Mouse (Mus musculus): ENCODE results near the gene Itga11.

The Itga11 gene

DNA sequence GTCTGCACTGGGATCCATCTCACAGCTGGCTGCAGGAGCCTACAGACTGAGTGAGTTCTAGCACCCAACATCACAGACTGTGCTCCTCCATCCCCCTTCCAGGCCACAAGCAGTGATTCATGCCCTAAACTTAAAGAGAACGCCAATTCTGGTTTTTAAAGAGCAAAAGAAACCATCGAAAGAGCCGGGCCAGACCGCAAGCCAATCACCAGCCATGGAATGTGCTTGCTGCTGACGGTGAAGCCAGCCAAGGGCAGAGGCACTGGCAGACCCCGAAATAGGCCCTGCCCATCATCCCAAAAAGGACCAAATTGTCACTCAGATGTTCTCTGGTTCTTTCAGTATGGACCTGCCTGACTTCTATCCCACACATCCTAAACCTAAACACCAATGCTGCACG, 6.7 kb downstream of the Itga11 start:
- no peak for DNase-seq (ENCODE audit: low spot score)

DNA sequence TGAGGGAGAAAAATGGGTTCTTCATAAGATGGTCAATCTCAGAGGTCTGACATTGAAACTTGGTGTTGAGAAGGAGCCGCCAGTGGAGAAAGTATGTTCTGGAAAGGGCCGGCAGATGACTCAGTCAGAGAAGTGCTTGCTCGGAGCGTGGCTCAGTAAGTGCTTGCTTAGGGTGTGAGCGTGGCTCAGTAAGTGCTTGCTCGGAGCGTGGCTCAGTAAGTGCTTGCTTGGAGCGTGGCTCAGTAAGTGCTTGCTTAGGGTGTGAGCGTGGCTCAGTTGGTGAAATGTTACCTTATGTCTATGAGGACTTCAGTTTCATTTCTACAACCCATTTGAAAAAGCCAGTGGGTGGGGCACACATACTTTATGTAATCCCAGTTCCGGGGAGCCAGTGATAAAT, 12.1 kb downstream of the Itga11 start:
- DNase-seq (ENCODE audit: low spot score) = no peak

DNA sequence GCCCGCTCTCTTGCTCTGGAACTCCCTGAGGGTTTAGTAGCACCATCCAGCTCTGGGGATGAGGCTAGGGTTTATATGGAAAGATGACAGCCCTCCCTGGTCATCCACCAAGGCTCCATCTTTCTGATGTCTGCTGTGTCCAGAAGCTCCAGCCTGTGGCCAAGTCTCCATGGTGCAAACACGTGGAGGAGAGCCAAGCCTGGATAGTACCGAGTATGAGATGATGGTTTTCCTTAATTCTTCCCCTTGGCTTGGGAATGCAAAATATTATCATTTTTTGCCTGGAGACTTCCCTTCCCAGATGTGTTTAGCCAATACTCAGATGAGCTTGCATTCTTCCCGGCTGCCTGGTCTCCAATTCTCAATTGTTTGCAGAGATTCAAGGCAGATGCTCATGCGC, 16.4 kb downstream of the Itga11 start:
- DNase-seq (ENCODE audit: low spot score) = no peak

DNA sequence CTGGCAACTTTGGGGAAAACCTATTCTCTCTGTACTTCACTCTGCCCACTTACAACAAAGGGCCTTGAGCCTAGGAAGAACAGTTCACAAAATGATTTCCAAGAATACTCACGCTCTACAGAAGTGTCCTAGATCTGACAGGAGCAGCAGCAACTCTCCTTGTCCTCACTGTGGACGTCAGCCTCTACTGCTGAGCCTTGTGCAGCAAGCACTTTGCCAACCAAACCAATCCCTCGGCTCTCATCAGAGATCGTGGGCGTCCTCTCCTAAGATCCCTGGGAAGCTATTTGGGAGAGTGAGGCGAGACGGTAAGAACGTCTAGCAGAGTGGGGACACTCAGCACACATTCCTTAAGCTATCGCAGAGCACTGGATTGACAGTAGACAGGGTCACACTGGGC, 17.6 kb downstream of the Itga11 start:
- no peak for DNase-seq (ENCODE audit: low spot score)

DNA sequence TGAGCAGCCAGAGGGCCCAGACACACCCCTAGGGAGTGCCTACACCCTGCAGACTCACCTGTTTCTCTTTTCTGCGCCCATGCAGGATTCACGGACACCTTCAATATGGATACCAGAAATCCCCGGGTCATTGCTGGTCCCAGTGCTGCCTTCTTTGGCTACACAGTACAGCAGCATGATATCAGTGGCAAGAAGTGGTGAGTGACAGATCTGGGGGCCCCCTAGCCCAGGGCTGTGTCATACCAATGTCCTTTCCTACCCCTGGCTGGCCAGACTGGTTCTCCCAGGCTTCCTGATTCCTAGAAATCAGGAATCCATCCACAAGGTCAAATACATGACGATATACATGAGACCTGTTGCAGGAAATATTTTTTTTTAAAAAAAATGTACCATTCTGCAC, 19.2 kb downstream of the Itga11 start:
- no peak for DNase-seq (ENCODE audit: low spot score)

DNA sequence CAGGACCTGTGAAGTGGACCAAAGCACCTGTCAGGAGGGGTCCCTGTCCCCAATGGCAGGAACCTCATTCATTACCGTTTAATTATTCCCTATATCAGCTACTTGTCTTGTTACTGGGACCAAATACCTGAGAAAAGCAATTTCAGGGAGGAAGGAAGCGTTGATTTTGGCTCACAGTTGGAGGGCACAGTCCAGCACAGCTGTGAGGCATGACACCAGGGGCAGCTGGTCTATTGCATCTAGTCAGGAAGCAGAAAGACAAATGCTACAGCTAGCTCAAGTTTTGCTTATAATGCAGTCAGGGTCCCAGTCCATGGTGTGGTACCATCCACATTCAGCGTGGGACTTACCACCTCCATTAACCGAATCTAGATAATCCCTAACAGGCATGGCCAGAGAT, 29.6 kb downstream of the Itga11 start:
- DNase-seq (ENCODE audit: low spot score) = no peak

DNA sequence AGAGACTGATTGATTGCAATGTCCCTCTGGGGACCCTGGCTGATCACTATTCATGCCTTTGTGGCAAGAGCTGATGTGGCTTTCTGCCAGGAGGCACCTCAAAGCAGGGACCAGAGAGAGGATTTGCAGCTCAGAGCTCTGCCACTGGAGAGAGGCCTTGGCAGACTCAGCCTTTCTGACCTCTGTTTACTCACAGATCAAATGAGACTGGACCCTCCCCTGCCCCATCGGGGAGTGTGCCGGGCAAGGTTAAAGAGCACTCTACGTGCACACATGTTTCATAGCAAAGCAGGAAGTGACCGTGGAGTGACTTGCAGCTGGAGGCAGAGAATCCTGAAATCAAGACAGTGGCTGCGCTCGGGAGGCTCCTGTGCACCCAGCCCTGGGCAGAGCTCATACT, 30.2 kb downstream of the Itga11 start:
- DNase-seq (ENCODE audit: low spot score) = no peak

DNA sequence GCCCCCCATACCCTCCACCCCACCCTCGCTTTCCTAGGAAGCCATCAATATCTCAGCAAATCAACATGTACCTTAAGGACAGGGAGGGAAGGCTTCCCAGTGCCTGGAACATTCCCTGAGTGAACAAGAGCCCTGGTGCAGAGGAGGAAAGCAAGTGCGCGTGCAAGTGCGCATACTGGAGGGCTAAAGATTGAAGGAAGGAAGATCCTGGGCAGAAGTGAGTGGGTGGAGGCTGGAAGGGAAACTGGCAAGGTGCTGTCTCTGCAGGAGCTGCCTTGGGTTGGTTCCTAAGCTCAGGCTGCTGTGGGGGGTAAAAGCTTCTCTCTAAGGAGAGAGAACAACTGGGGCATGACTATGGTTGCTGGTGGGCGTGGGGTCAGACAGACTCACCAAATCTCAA, 32.4 kb downstream of the Itga11 start:
- no peak for DNase-seq (ENCODE audit: low spot score)

DNA sequence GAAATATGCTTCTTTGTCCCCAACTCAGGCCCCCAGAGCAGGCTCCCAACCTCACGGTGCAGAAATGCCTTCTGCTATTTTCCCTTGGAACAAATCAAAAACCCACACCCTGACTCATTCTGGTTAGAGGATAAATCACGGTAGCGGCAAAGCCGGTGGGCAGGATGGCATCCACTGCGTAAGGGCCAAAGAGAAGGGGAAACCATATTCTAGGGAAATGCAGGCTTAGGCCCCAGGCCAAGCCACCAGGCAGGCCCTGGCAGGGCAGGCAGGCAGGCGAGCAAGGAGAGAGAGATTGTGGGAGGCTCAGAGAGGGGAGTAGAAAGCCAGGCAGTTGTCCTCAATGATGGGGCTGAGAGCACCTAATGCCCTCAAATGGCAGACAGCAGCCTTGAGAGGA, 34.7 kb downstream of the Itga11 start:
- no peak for DNase-seq (ENCODE audit: low spot score)

DNA sequence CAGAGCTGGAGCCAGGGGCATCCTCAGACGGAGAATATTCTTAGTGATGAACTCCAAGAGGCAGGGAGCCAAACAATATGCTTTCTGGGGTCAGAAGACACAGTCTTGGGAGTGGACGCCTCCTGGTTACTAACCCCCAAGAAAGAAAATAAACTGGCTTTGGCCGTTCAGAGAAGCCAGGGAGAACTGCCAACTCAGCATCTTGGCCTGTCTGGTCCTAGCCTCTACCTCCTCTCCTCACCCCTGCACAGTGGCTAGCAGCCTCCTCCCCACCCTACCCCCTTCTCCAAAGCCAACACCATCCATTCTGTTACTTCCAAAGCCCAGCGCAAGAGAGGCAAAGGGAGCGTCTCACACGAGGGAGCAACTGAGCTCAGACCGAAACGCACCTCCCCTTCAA, 35.4 kb downstream of the Itga11 start:
- no peak for DNase-seq (ENCODE audit: low spot score)

DNA sequence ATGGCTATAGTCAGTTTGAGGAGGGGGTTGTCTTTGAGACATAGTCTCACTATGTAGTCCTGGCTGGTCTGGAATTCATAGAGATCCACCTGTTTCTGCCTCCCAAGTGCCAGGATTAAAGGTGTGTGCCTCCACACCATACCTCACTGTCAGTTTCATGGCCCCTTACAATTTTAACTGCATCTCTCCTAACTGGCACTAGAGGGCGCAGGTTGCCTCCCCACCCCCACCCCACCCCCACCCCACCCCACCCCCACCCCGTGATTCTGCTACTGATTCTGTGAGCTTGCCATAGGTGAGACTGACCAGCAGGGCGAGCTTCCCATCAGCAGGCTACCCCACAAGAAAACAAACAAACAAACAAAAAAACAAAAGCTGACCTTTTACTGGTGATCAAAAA, 36.7 kb downstream of the Itga11 start:
- no peak for DNase-seq (ENCODE audit: low spot score)

DNA sequence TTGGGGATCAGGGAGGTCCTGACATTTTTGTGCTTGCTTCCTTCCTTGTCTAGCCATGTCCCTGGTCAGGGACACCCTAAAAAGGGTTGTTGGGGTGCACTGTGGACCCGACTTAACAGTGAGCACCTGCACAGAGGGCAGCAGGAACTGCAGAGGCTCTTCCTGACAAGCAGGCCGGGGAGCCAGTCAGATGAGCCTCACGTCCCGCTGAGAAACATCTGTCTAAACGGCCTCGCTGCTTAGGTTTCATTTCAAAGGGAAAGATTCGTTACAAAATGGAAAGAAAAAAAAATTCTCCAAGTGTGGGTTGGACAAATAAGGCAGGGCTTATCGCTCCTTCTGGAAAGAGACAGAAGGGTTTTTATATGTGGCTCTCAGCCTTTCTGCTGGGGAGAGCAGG, 40.4 kb downstream of the Itga11 start:
- DNase-seq (ENCODE audit: low spot score) = no peak

DNA sequence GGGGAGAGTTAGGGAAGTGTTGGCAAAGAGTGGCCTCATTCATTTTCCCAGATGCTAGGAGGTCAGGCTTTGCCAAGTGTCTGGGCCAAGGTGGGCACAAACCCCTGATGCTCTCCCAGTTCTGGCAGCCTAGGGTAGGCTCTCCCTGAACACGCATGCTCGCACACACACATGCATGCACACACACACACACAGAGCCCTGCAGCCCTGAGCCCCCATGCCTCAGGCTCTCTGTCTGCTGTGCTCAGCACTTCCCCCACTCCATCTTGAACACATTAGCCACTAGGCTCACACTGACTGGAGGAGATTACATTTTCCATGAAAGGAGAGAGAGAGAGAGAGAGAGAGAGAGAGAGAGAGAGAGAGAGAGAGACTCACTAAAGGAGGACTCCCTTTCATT, 44.2 kb downstream of the Itga11 start:
- DNase-seq (ENCODE audit: low spot score) = no peak

DNA sequence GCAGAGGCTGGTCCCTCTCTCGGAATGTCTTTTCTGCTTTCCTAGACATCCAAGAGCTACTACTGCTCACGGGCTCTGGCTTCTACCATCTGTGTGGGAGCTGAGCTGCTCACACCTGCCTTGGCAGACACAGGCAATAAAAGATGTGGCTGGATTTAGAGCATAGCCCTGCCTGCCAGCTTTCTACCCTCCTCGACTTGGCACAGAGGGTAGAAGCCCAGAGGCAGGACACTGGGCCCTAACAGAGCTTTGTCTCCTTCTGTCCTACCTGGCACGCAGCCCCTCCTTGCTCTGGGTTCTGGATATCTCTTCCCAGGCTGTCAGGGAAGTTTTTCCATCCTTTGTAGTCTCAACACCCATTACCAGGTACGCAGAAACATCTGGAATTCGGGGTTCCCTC, 45.1 kb downstream of the Itga11 start:
- DNase-seq (ENCODE audit: low spot score) = no peak

DNA sequence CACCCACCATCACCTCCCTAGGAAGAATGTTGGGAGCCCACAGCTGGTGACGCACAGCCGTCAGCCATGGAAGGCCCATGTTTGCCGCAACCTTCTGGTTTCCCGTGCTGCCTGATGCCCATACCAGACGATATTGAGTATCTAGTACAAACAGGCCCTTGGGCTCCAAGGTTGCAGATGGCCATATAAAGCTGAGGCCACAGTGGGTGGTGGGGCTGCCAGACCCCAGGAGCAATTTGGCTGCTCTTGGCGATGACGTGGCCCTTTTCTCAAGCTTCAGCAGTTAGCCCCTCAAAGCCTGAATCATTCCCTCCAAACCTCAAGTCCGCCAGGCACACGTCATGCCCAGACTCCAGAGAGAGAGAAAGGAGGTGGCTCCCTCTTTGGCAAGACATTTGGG, 46.5 kb downstream of the Itga11 start:
- no peak for DNase-seq (ENCODE audit: low spot score)

DNA sequence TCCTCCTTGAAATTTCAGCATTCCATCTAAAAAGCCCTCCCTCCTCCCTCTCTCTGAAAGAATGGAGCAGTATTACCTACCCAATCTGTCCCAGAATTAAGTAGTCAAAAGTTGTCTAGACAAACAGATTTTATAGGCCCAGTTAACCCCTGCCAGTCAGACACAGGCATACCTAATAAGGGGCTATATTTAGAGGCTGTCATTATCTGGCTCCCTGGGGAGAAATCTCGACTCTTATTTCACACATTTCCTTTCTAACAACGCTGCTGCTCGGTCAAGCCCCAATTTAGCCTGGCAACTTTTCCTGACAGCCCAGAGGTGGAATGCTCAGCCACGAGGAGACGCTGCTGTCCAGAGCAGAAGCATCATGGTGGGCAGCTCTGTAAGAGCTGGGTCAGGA, 47.6 kb downstream of the Itga11 start:
- DNase-seq (ENCODE audit: low spot score) = no peak

DNA sequence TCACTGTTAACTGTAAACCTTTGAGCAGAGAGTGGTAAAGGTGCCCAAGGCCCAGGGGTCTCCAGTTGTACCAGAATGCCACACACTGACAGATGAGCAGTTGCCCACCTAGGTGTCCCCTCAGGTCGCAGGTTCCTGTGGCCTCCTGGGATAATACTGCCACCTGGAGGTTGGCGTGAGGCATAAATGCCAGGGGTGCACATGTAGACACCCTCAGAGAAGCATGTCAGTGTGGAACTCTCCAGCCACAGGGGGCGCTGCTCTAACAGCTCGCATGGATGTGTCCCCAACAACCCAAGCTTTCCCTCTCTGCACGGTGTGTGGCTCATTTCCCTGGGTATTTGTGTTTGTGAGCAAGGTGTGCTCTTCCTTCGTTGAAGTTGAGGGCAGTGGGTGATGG, 48.8 kb downstream of the Itga11 start:
- DNase-seq (ENCODE audit: low spot score) = no peak

DNA sequence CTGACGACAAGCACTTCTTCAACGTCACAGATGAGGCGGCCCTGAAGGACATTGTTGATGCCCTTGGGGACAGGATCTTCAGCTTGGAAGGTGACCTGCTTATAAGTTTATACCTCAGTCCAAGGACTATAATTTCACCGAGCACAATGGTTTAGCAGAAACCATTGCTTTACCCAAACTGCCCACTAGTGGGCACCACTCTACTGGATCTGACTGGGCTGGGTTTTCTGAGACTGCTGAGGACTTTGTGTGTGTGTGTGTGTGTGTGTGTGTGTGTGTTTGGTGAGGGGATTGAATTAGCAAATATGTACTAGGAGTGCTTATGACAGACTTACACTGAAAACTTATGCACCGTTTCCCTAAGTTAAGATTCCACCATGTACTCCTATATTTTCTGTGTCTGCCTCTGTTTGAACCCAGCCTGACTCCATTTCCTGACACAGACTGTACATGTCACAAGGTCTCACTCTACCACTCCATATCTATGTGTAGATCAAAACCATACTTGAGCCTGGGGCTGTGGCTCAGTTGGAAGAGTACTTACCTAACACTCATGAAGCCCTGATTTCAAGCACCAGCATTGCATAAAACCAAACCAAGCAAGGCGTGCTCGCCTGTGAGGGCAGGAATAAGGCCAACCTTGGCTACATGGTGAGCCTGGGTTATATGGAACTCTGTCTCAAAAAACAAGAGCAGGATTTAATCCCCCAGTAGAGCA, 67.1 kb downstream of the Itga11 start:
- no peak for DNase-seq (ENCODE audit: low spot score)

DNA sequence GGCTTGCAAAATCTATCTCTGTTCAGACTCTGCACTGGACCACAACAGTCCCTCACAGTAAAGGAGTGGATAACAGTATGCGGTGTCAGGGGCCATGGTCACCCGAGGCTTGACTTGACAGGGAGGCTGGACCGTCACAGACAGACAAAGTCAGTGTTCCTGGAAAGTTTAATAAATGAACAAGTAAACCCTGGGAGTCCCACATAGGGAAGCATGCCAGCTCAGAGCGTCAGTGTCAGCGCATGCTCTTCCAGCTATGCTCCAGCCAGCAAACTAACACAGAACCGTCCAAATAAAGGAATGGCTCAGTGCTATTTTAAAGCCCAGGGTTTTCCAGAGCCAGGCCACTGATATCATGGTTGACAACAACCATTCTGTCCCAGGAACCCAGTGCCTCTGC, 69.0 kb downstream of the Itga11 start:
- no peak for DNase-seq (ENCODE audit: low spot score)

DNA sequence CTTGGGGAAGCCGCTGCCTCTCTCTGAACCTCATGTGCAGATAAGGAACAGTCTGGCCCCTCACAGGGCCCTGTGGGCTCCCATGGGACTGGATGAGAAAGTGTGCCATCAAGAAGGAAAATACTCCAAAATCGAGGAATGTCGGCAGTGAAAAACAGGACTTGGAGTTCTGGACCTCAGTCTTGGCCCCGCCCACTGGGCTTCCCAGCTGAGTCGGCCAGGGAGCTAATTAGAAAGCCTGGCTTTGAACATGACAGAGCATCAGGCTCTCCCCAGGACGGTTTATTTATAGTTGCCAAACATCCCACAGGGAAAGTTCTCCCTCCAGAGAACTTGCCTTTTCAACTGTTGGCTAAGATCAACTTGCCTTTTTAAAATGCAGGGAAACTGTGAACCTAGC, 72.0 kb downstream of the Itga11 start:
- no peak for DNase-seq (ENCODE audit: low spot score)

DNA sequence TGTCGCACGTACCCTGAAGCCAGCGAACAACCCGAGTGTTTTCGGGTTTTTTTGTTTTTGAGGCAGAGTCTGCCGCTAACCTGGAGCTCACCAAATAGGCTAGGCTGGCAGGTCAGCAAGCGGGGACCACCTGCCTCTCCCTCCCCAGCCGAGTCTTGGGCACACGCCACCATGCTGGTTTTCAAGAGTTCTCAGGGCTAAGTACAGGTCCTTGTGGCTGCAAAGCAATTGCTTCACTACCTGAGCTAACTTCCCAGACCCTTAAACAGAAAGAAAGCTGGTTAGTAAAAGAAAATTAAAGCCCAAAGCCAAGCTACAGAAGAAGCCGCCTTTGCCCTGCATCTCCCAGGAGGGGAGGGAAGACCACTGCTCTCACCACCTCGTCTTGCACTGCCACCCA, 72.8 kb downstream of the Itga11 start:
- DNase-seq (ENCODE audit: low spot score) = no peak

DNA sequence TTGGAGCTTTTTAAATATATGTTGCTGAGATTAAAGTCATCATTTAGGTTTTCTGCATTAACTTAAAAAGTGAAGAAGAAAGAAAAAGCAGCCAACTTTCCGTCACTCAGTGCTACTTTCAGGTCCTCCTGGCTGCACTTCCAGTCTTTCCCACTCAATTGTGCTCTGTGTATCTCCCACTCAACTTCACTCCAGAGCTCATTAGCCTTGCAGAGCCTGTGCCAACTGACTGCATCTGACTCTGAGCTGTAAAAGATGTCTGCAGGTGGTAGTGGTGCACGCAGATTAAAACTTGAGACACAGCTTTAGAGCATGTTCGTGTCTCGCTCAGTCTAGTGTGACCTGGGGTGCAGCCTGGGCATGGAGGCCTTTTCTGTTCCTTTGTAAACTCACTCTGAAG, 80.7 kb downstream of the Itga11 start:
- no peak for DNase-seq (ENCODE audit: low spot score)

DNA sequence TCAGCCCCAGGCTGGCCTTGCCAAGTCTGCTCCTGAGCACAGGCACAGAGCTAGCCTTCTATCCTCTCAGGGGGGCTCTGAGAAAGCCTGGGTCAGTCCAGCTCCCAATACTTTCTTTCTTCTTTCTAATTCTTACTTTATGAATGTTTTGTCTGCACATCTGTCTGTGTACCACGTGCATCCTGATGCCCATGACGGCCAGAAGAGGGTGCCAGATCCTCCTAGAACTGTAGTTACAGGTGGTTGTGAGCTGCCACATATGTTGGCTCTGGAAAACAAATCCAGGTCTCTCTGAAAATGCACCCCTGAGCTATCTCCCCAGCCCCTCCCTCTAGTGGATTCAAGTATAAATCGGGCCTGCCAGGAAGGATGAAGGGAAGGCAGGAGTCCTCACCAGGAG, 82.0 kb downstream of the Itga11 start:
- DNase-seq (ENCODE audit: low spot score) = no peak

DNA sequence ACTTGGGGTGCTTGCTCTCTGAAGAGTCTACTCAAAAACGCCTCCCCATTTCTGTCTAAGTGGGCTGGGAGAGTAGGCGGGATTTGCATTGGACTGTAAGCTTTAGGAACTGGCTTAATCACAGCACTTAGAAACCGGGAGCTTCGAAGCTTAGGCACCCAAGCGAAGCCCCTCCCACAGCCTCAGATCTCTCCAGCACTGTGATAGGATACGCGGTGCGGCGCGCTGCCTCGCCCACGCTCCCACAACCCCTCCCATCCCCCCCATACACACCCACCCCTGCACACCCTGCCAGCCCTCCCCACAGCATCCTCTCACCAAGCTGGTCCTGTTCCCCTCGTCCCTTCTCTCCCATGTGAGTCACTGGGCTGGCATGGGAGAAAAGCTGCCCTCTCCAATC, 85.9 kb downstream of the Itga11 start:
- DNase-seq (ENCODE audit: low spot score) = no peak

DNA sequence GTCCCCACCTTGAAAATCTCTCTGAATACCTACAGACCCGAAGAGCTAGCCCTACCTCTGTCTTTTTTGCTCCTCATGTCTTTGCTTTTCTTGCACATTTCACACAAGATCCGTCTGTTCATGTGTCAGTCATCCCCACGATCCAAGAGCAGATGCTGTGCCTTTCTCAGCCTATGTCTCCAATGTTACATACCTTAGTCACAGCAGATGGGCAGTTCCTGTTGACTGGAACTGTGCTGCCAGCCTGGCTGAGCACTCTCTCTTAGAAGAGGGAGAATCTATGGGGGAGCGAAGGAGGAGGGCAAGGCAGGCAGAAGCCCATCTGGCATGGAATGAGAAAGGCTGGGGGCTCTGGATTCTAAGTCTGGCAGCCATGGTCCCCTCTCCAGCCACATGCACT, 87.7 kb downstream of the Itga11 start:
- no peak for DNase-seq (ENCODE audit: low spot score)

Measured in layer of hippocampus, adult 9-10 months (tissue).